Comparison of ENCODE assay signal across 11 mouse cellular contexts in the genomic region with DNA sequence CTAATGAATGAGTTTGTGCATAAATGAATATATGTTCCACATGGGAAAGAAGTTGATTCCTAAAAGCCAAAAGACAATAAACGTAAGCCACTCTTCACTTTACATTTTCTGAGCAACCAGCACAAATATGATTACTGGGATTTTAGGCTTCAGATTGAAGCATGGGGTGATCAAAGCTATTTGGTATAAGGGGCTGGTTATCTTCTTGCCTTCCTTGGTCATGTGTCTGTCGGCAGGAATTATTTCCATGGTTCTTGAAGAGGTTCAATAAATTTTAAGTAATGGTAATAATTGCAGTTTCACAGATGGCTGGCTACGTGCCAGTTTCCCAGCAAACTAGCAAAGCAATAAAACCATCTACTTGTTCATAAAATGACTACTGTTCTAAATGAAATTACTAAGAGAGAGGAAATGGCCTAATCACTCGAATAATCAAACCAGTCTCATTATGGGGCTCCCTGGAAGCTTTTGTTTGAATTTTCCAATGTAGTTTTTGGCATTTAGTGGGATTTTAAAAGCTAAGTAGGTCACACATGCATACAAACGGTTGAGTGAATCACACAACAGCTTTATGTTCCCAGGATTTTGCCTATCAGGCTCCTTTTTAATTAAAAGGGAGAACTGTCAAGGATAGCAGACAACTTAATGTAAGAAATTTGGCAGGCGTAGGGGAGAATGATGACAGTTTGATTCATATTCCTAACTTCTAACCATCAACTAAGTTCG.
DNase-seq lines count a peak whose midpoint lies in the region; ATAC-seq lines count a peak whose summit lies in the region.
"Had no signal": no experiment of that assay in that cellular context is flagged by ENCODE, and none has a peak within 500 bp of the region (broad histone marks: within the 10 kb centered on the region; RNA-seq: fewer than 3 reads in every experiment).

No protein-coding gene starts in this region.

- H3K27me3 ChIP-seq in forebrain, embryonic 16.5 days (replicated peaks; ENCODE audit: control insufficient read depth, insufficient read depth, low read length), result no peaks in the 10 kb centered on the region
- H3K27me3 ChIP-seq: liver, embryonic 13.5 days had no signal

- H3K27ac ChIP-seq in forebrain, embryonic 16.5 days (ENCODE audit: low read length), result peak overlapping the region; percentile 37
- H3K27ac ChIP-seq: heart, embryonic 10.5 days; liver, embryonic 13.5 days had no signal

- DNase-seq in gastrocnemius, postnatal 10 days, result peak; percentile 14
- DNase-seq in gastrocnemius, postnatal 25 days, result no peak
- peak; percentile 39 for DNase-seq in left cerebral cortex, postnatal 4 days
- no peak for DNase-seq in left cerebral cortex, adult 8-10 months (ENCODE audit: low spot score in 2 of 2)
- DNase-seq in layer of hippocampus, adult 9-11 months, result peak; percentile 27
- no peak for DNase-seq in spleen, postnatal 4 days (ENCODE audit: low spot score in 2 of 2)
- DNase-seq in natural killer cell, adult 2 months (ENCODE audit: low spot score in 2 of 2), result no peak

- no peak overlapping the region for H3K9ac ChIP-seq in forebrain, embryonic 16.5 days (replicated peaks; ENCODE audit: low read depth, low read length)
- H3K9ac ChIP-seq: liver, embryonic 13.5 days had no signal

- H3K36me3 ChIP-seq in forebrain, embryonic 16.5 days (ENCODE audit: control insufficient read depth, insufficient read depth), result no peaks in the 10 kb centered on the region
- H3K36me3 ChIP-seq: heart, embryonic 10.5 days; liver, embryonic 13.5 days had no signal

- WGBS in forebrain, embryonic 16.5 days, result 34% methylated on average over 7 of the region's 7 CpGs

- H3K4me1 ChIP-seq in forebrain, embryonic 16.5 days (replicated peaks; ENCODE audit: control insufficient read depth, insufficient read depth, low read length), result peaks cover 13% of the 10 kb centered on the region
- H3K4me1 ChIP-seq: heart, embryonic 10.5 days; liver, embryonic 13.5 days had no signal

- H3K4me3 ChIP-seq in forebrain, embryonic 16.5 days (replicated peaks; ENCODE audit: low read length), result no peak overlapping the region
- H3K4me3 ChIP-seq: heart, embryonic 10.5 days; liver, embryonic 13.5 days had no signal

- no peaks in the 10 kb centered on the region for H3K9me3 ChIP-seq in forebrain, embryonic 16.5 days (ENCODE audit: control insufficient read depth, low read length)
- H3K9me3 ChIP-seq: heart, embryonic 10.5 days; liver, embryonic 13.5 days had no signal

- H3K4me2 ChIP-seq in forebrain, embryonic 16.5 days (ENCODE audit: low read length), result no peak overlapping the region
- H3K4me2 ChIP-seq: liver, embryonic 13.5 days had no signal

- peak; percentile 62 for ATAC-seq in forebrain, embryonic 16.5 days
- ATAC-seq: activated CD4-positive, CD25-positive, alpha-beta regulatory T cell, adult 4 months had no signal

- intact Hi-C loops in left cerebral cortex, postnatal 4 days (cut with DNase I), result no loop called here

Comparison
In these comparisons a context has a peak if more than half of its experiments do, and no peak if none do; other contexts are left out.
1. DNase-seq: peak in gastrocnemius, postnatal 10 days (single experiment), left cerebral cortex, postnatal 4 days (single experiment) and layer of hippocampus, adult 9-11 months (single experiment); none in gastrocnemius, postnatal 25 days (single experiment), left cerebral cortex, adult 8-10 months (0 of 2), spleen, postnatal 4 days (0 of 2) and natural killer cell, adult 2 months (0 of 2).